Mouse (Mus musculus): ENCODE data around the gene Rasl10b.

GRCm38 (mm10) chr11:83379745-83380341, 29.1 kb upstream of the Rasl10b start:
- TF ChIP-seq EP300 (IDR thresholded peaks at IDR 0.05; ENCODE audit: low read depth): peak; percentile 39; the same call in 1 of the 2 replicates
- TF ChIP-seq CTCF (IDR thresholded peaks at IDR 0.05; ENCODE audit: low read depth): no peak
